Mouse (Mus musculus) adrenal gland, postnatal 36 days (tissue): ENCODE measurements around the gene Slc8a2. TPM values are rescaled to one million over a fixed set of nuclear protein-coding genes. Genes with fewer than 3 reads are reported as not detected.

Source experiments
- total RNA-seq, 2 experiments: library from RNA; stranded (reverse); gene quantifications; 2 replicates each; pipeline ENCODE4 v1.2.3; 2021

Slc8a2 gene
- total RNA-seq, 2 experiments from 2014 or later = 1.7 to 2.6 TPM

Other genes with a start within 250 kb of the Slc8a2 start
- not detected for gene Crx, start 249.9 kb upstream of the Slc8a2 start, total RNA-seq
- gene Crxos, start 247.2 kb upstream of the Slc8a2 start, total RNA-seq = not detected
- gene Selenow, start 207.4 kb upstream of the Slc8a2 start, total RNA-seq = 100 to 1,000 TPM; 174 to 216 TPM
- gene Nop53, start 183.8 kb upstream of the Slc8a2 start, total RNA-seq = 100 to 1,000 TPM; 181 to 189 TPM
- 10 to 100 TPM; 36.7 to 85.9 TPM for gene Ehd2, start 162.3 kb upstream of the Slc8a2 start, total RNA-seq
- 1 to 10 TPM; 9.4 to 9.9 TPM for gene Bicra, start 81.9 kb upstream of the Slc8a2 start, total RNA-seq
- gene Zfp541, start 68.0 kb upstream of the Slc8a2 start, total RNA-seq = under 1 TPM; 0.10 to 0.13 TPM
- gene Napa, start 31.4 kb upstream of the Slc8a2 start, total RNA-seq = 100 to 1,000 TPM; 143 to 167 TPM
- 10 to 100 TPM; 20.0 to 22.6 TPM for gene Kptn, start 9.9 kb upstream of the Slc8a2 start, total RNA-seq
- 10 to 100 TPM; 11.6 to 14.0 TPM for gene Meis3, start 45.3 kb downstream of the Slc8a2 start, total RNA-seq
- gene Dhx34, start 92.2 kb downstream of the Slc8a2 start, total RNA-seq = 10 to 100 TPM; 11.8 to 14.2 TPM
- under 1 TPM; 0.43 to 0.50 TPM for gene C5ar2, start 114.3 kb downstream of the Slc8a2 start, total RNA-seq
- 1 to 10 TPM; 3.5 to 9.4 TPM for gene C5ar1, start 129.7 kb downstream of the Slc8a2 start, total RNA-seq
- gene Inafm1, start 143.8 kb downstream of the Slc8a2 start, total RNA-seq = 10 to 100 TPM; 17.1 to 22.6 TPM
- gene Ccdc9, start 157.0 kb downstream of the Slc8a2 start, total RNA-seq = 10 to 100 TPM; 59.5 to 73.6 TPM
- 1 to 10 TPM; 3.6 to 4.7 TPM for gene Bbc3, start 178.6 kb downstream of the Slc8a2 start, total RNA-seq